Mouse (Mus musculus) myocyte (in vitro differentiated cells): ENCODE data around the gene Olfr589.

ENCODE experiments used
- CEBPB ChIP-seq: IDR thresholded peaks from 2 replicates; pipeline ENCODE4 v1.6.1; 2011; ENCODE audit warnings: mild to moderate bottlenecking, moderate library complexity; ENCODE audit not compliant: poor library complexity, insufficient read depth, severe bottlenecking
- E2F4 ChIP-seq: IDR thresholded peaks from one replicate; pipeline ENCODE4 v1.6.1; 2011; ENCODE audit warnings: mild to moderate bottlenecking, control low read depth, moderate library complexity; ENCODE audit not compliant: insufficient read depth
- MAX ChIP-seq: IDR thresholded peaks from one replicate; pipeline ENCODE4 v1.6.1; 2011; ENCODE audit warnings: low read depth, mild to moderate bottlenecking, control low read depth
- MYOD1 ChIP-seq, 3 experiments: IDR thresholded peaks; one replicate each; pipeline ENCODE4 v1.6.1; 2011; ENCODE audit warnings: control low read depth in 2 of 3, low read depth in 2 of 3, mild to moderate bottlenecking in 2 of 3, moderate library complexity in 1 of 3; ENCODE audit not compliant: insufficient read length in 2 of 3, control insufficient read depth in 1 of 3
- MYOG ChIP-seq, 3 experiments: IDR thresholded peaks; one replicate each; pipeline ENCODE4 v1.6.1; 2011; ENCODE audit warnings: control low read depth in 2 of 3, low read depth in 2 of 3, mild to moderate bottlenecking in 2 of 3; ENCODE audit not compliant: insufficient read length in 2 of 3, control insufficient read depth in 1 of 3, insufficient read depth in 1 of 3
- POLR2A ChIP-seq: IDR thresholded peaks from one replicate; pipeline ENCODE4 v1.6.1; 2011; ENCODE audit warnings: low read depth, mild to moderate bottlenecking, control low read depth, moderate library complexity; ENCODE audit not compliant: insufficient read length
- POLR2AphosphoS2 ChIP-seq: IDR thresholded peaks from one replicate; pipeline ENCODE4 v1.6.1; 2011; ENCODE audit warnings: low read depth, control low read depth; ENCODE audit not compliant: insufficient read length
- TCF12 ChIP-seq: IDR thresholded peaks from one replicate; pipeline ENCODE4 v1.6.1; 2011; ENCODE audit warnings: mild to moderate bottlenecking, control low read depth; ENCODE audit not compliant: poor library complexity, insufficient read depth, severe bottlenecking
- TCF3 ChIP-seq: IDR thresholded peaks from one replicate; pipeline ENCODE4 v1.6.1; 2011; ENCODE audit warnings: low read depth, control low read depth; ENCODE audit not compliant: insufficient read length
- USF1 ChIP-seq: IDR thresholded peaks from one replicate; pipeline ENCODE4 v1.6.1; 2011; ENCODE audit warnings: low read depth, mild to moderate bottlenecking, control low read depth, moderate library complexity

GRCm38 (mm10) chr7:103156256-103156655 is at the start of gene Olfr589:
- TF ChIP-seq POLR2A (no peak), MYOG (IDR thresholded peaks at IDR 0.05; ENCODE audit: control insufficient read depth in 1 of 3, insufficient read depth in 1 of 3, insufficient read length in 2 of 3, low read depth in 2 of 3) (no peak), POLR2AphosphoS2 (no peak), E2F4 (no peak), MAX (no peak), MYOD1 (IDR thresholded peaks at IDR 0.05; ENCODE audit: control insufficient read depth in 1 of 3, insufficient read length in 2 of 3, low read depth in 2 of 3) (no peak), USF1 (no peak), CEBPB (no peak), TCF12 (no peak), TCF3 (no peak)
